Mouse (Mus musculus) left cerebral cortex, adult 8-10 months (tissue): ENCODE results near the gene Pak7. TPM values are rescaled to one million over a fixed set of nuclear protein-coding genes. Genes with fewer than 3 reads are reported as not detected.
A peak's percentile ranks its signal among the peaks of the same experiment; 100 is the strongest.
"Not testable (repeated sequence)": the region's sequence is repeated elsewhere in the genome, so short reads cannot be mapped to it uniquely, and the experiment has no call there.

ENCODE experiments used
- DNase-seq, 2 experiments: peaks; one replicate each; pipeline ENCODE4 v3.0.0; 2022; ENCODE audit warnings: low spot score in 2 of 2
- total RNA-seq, 4 experiments: library from RNA; stranded (reverse); gene quantifications; 2 replicates each; pipeline ENCODE4 v1.2.4; 2022

Pak7 gene
- total RNA-seq, result 10 to 100 TPM; 45.1 to 56.0 (median 49.3) TPM

DNA sequence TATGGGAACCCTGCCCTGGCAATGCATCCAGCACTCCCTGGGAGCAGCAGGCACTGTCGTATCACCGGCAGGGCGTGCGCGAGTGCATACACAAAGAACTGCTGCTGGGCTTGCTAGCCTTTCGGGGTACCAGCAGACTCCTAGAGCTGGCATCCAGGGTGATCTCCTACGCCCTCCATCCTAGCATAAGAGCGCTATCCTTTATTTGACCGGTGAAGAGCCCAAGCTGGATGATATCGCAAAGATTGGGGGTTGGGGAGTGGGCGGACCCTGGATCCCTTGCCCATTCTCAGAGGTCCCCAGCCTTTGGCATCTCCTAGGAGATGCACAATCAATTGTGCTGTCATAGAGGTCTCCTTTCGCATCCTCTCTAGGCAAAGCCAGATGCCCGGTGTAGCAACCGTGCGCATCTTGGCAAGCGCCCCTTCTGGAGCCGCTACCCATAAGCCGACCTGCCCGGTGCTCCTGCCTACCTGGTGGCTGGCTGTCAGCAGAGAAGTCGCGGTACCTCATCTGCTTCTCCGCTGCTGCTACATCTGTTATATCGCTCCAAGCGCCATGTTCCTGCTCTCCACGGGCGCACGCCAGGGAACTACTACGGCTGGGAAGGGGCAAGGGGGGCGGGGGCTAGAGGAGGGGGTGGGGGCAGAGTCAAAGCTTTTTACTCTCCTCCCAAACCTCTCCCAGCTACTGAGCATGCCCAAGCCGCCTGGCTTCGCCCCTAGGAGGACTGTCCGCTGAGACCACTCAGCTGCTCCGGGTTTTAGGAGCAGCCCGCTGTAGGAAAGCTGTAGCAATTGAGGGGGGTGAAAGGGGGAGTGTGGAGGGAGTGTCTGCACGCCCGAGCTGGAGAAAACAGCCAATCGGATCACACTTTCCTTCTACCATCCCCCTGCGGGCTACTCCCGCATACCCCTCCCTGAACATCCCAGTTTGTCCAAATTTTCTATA, at the start of gene Pak7:
Gene Pak7, minus strand, starts transcription at position 787 of the 951 bp plus-strand sequence.
- DNase-seq, result peak; percentile 64 to 89

DNA sequence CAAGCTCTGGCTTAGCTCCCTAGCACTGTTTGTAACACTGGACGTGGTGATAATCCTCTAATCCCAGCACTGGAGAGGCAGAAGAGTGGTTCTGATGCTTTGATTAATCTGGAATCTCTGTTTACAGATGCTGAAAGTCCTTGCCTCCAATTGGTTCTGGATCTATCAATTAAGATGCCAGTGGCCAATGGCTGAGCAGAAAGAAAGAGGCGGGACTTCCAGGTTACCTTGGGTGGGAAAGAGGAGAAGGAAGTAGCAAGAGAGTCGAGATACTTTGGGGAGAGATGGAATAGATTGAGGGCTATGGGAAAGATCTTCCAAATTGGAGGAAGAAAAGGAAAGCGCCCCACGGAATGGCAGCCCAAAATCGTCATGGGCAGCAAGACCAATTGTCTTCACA, 37.8 kb upstream of the Pak7 start:
- no peak for DNase-seq

DNA sequence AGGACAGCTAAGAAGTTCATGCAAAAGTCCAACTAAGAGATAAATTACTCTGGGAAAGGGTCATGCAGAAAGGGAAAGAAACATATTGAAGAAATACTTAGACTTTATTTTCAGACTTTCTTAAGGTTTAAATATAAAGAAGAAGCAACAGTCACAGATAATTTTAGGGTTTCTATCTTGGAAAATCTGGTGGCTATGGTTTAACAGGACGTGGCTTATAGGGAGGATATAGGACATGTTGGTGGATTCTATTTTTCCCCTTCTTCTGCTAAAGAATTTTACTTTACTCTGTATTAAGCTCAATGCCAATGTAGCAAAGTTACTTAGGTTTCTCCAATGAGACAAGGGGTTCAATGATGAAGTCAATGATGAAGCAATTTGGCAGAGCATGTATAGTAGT, 31.8 kb upstream of the Pak7 start:
- no peak for DNase-seq

DNA sequence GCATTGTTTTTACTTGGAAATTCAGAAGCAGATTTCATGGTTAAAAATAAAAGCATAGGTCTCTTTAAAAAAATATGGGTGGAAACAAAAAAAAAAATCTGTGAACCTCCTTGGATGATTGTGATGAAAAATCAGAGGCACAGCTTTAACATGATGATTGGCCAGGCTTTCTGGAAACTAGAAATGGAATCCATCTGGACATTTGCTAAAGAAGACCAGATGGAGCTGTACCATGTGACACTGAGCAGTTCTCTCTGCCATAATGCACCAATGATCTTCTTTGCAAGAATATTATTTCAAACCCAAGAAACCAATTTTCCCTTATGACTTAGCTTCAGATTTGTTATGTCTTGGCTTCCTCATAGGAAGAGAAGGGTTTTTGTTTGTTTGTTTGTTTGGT, 28.6 kb upstream of the Pak7 start:
- DNase-seq, result peak in 1 of 2 experiments; percentile 38

DNA sequence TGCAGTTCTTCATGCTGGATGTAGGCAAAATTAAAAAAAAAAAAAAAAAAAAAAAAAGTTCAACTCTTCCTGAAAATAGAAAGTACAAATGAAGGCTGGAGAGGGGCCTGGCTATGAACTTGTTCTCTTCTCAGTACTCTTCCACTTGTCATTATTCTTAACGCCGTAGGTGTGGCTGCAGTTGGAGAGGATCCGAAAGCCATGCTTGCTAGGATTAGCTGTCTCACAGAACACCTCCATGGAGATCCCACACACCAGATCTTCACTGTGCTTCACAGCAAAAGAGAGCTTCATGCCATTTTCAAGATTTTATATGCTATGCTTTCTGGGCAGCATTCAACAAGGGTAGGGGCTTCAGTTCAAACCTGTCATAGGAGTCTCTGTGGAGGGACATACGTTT, 14.8 kb upstream of the Pak7 start:
- peak in 1 of 2 experiments; percentile 57 for DNase-seq

DNA sequence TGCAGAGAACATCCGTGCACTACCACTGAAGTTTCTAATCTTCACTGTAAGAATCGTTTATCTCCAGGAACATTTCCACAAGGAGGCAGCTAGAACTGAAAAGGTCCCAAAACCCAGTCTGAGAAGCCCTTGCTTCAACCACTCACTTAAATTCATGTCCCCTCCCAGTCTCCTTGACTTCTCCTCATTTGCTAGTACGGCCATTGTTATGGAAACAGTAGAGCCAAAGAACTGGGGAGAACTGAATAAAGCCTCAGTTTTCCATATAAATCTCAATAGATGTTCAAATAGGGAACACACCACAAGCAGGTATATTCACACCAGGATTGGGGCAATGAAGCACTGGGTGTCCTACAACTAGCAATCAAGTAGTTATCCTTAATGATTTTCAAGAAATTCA, 12.4 kb downstream of the Pak7 start:
- no peak for DNase-seq

DNA sequence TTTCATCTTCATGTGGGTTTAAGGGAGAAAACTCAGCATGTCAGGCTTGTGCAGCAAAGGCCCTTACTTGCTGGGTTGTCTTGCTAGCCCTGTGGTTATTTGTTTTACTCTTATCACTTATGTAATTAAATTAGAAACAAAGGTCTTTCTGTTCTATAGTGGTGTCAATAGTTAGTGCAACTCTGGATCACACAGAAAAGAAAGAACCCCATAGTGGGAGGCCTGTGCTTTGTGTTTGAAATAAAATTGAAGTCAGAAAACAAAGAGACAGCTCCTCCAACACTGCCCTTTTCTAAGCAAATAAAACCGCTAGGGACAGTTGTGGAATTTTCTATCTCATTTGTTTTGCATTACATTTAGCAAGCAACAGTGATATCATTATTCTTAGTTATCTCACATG, 15.4 kb downstream of the Pak7 start:
- DNase-seq, result no peak

DNA sequence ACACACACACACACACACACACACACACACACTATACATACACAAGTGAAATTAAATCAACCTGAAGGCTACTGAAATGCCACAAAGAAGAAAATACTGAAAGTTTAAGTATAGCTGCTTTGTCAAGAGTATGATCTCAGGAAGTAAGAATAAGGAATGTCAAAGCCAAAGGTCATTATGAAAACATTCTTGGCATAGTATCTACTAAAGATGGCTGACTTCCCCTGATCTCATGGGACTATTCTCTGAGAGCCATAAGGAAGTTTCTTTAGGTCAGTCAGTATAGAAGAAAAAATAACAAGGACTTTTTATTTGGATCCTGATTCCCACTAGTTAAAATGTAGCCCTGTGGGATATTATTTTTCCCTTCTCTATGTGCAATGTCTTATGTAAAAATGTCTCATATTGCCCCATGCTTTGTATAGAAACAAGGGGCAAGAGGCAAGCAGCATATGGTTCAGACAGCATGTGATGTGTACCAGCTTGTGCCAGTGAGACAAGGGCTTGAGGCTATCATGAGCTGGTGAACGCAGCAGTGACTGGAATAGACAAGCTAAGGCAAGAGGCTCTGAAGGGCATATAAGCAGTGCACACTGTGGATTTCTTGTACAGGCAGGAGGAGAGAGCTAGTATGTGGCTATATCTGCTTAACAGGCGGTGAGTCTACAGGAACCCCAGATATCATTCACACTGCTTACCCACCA, 36.2 kb downstream of the Pak7 start:
- no peak for DNase-seq

DNA sequence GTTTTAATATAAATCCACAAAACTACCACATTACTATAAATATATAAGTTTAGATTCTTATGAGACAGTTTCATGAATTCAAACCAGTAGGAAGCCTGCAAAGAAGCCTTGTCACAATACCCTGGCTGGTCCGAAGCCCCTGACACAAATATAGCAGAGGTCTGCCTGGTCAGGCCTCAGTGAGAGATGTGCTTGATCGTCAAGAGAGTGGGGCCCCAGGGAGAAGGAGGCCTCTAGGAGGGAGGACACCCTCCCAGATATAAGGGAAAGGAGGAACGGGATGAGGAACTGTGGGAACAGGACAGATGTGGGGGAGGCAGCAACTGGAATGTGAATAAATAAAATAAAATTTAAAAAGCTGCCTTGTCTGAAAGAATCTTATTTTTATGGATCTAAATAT, 37.3 kb downstream of the Pak7 start:
- DNase-seq, result no peak

DNA sequence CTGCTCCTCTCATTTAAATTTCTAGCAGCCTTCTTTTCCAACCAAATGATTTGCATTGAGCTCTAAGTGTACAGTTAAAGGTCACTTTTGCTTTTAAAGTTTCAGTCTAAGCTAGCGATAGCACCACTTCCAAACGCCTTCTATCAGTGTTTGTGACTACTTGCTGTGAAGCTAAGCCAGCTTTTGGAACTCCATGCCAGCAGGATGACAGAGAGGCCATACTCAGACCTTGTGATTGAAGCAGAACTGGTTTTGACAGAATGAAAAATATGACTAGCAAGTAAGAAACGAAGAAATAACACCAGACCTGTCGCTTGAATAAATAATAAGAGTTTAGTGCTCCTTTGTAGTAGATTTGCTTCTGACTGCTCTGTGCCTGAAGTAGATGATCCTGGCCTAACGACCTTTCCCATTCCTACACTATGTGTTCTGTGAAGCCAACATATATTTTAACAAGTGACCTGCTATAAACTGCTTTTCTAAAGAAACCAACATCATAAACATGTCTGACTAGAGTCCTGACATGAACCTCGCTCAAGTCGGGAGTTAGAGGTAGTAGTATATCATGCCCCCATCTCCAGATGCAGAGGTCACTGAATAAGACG, 38.0 kb downstream of the Pak7 start:
- DNase-seq, result no peak

DNA sequence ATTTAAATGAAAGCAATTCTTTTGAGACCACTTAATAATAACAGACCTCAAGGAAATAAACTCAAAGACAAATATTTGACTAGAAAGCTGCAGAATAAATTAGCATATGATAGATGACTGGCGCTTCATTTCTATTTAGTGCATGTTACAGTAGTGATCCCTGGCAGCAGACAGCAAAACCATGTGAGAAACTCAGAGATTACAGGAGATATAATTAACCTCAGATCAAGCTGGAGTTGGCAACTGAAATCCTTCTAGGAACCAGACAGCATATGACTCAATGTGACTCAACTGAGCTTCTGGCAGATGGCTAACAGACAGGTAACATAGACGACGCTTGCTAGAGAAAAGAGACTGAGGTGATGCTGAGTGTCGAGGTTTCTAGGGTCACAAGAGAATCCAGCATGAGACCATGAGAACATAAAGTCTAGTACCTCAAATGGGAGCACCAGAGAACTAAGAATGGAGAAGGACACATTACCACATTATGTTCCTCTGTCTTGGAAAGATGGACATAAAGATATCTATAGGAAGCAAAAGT, 43.5 kb downstream of the Pak7 start:
- DNase-seq, result not testable (repeated sequence)

DNA sequence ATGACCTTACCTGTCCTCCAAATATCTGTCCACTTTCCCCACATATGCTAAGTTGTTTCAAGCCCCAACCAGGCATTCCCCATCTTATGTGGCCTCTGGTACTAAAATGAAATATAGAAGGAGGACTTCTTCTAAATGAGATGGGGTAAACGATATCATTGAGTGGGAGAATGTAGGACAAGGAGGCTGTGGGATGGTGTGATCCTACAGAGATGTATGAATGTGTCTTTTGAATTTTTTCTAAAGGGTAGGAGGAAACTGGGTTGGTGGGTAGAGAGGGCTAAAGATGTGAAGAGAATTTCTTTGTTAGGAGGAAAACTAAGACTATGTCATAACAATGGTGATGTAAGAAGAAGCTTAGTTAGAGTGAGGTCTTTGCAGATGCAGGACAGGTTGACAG, 57.8 kb downstream of the Pak7 start:
- no peak for DNase-seq

DNA sequence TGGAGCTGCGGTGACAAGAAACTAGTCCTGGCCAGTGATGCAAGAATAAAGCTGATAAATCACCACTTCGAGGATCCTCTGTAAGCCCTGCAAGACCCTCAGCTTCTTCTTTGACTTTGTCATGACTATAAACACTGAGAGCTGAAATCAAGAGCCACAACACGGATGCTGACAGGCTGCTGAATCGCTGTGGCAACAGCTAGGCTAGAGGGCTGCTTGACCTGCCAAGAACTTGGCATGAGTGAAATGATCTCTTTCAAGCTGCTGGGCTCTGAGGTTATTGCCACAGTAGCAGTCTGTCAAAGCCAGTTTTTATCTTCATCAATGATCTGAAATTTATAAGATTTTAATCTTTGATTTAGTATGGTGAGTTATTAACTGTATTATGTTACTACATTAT, 62.1 kb downstream of the Pak7 start:
- DNase-seq, result no peak

DNA sequence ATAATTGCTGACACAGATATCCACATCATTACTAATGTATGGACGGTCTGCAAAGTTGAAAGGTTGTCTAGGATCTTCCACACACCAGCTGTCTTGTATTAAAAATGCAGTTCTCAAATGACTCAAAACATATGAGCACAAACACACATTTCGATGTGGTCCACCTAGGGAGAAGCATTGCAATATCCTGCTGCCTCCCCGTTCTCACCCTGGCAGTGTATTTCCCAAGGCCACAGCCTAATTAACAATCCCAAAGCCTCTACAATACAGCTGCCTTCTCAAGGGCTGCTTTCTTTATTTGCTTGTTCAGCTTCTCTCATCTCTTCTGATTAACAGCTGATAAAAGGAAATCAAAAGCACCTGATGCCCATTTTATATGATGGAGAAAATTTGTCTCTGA, 78.5 kb downstream of the Pak7 start:
- no peak for DNase-seq

DNA sequence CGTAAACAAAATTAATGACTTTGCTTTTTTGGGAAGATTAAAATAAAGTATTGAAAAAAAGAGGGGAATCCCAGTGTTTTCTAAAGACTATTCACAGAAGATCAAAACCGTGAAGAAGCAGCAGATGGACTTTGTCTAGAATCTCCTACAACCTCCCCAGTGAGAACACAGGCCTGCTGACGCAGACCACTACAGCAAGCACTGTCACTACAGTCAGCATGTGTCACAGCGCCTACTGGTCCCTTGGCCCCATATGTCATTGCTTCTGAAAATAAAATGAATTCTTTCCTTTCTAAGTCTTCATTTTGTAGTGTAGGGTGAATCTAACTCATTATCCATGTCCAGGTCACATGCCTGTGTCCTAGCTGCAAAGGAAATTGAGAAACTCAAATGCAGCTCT, 79.0 kb downstream of the Pak7 start:
- no peak for DNase-seq

DNA sequence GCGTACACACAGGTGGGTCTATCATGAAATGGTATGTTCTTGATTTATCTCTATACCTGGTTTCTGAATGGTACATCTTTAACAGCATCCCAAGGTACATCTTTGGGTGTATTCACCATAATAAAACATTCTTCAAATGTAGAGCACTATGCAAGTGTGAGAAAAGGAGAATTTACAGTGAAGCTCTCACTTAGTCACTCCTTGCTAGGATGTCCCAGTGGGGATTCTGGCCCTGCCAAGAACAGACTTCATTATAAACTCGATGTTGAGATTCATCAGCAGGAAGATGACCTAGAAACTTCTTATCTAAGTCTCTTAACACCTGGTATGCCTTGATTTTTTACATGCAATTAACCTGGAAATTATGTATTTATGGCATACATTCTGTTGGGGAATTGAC, 85.6 kb downstream of the Pak7 start:
- no peak for DNase-seq

DNA sequence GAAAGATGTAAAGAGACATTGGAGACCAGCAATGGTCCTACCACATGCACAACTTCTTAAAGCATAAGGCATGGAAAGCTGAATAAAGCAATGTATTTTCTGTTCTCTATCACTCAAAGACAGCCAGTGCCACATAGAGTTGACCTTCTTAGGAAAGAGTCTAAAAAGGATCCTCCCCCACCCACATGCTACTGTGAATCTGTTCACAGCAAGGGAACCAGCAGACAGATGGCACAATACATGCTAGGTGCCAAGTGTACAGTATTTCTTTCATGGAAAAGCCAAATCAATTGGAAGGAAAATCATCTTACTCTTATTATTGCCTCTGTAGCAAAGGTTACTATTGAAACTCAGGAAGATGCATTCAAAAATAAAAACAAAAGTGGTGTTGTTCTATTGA, 86.4 kb downstream of the Pak7 start:
- peak in 1 of 2 experiments; percentile 52 for DNase-seq

DNA sequence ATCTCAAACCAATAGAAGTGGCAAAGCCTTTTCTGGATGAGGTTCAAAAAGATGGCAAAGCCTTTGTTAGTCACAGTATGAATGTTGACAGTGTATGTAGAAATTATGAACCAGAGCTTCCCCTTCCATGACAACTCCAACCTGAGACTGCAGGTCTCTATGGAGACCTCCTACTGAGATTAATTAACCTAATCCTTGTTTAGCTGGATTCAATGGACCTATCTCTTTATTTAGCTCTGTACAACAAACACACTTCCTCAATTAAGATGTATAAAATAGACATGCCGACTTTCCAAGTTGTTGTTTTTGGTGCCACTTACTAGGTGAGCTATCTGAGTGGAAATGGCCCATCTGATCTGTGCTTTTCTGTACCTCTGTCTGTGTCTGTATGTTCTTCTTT, 90.4 kb downstream of the Pak7 start:
- DNase-seq, result no peak

DNA sequence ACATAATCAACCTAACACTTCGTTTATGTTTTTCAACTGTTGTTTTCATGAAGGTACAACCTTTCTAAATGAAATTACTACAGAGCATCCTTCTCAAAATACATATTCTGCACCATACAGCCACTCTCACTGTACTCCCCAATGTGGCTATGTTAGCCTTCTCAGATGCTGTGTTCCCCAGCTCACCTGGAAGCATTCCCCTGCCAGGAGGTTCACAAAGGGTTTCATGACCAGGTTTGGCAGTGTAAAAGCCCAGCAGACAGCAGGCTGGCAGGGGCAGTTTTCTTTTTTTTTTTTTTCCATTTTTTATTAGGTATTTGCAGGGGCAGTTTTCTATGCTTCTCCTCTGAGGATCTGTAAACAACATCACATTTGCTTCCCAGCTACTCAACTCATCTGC, 105.7 kb downstream of the Pak7 start:
- DNase-seq, result no peak

DNA sequence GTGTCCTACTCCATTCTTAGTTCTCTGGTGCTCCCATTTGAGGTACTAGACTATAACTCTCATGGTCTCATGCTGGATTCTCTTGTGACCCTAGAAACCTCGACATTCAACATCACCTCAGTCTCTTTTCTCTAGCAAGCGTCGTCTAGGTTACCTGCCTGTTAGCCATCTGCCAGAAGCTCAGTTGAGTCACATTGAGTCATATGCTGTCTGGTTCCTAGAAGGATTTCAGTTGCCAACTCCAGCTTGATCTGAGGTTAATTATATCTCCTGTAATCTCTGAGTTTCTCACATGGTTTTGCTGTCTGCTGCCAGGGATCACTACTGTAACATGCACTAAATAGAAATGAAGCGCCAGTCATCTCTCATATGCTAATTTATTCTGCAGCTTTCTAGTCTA, 145.8 kb downstream of the Pak7 start:
- DNase-seq, result not testable (repeated sequence)

DNA sequence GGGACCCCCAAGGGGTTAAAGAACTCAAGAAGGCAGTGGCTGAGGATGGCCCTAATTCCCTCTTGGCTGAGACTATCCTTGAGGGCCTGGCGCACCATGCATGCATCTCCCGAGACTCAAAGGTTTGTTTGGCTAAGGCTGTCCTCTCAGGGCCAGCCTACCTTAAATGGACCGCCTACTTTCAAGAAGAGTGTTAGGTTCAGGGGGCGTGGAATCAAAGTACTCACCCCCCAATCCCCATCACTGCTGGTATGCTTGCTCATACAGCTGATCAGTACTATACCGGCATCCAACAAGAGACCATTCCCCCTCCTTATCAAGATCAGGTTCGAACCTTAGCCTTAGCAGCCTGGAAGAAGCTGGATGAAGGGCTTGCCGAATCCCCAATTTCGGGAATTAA, 156.5 kb downstream of the Pak7 start:
- no peak for DNase-seq

DNA sequence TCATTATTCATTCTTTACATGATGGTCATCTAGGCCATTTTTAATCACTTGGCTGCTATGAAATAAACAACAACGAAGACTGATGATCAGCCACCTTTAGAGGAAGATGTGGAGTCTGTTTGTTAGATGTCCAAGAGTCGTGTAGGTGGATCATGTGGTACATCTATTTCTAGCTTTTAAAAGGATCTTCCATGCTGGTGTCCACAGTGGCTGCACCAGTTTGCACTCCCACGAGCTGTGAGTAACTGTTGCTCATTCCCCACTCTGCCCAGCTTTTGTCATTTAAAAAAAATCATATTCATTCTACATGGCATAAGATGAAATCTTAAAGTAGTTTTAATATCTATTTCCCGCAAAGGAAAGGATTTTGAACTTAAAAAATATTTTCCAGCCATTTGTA, 183.7 kb downstream of the Pak7 start:
- peak in 1 of 2 experiments; percentile 49 for DNase-seq
